Mouse (Mus musculus) testis, adult 2 months (tissue): ENCODE measurements around the gene Slc24a4.

ENCODE experiments used
- CTCF ChIP-seq: fragments of 200-500 bp; IDR thresholded peaks from 2 replicates; pipeline ENCODE4 v1.5.1; 2012; ENCODE audit warnings: low read depth, mild to moderate bottlenecking, inconsistent platforms, low read length, moderate library complexity; ENCODE audit not compliant: control insufficient read depth, insufficient read depth, insufficient replicate concordance
- POLR2A ChIP-seq: fragments of 200-500 bp; IDR thresholded peaks from 2 replicates; pipeline ENCODE4 v1.6.1; 2012; ENCODE audit warnings: low read depth, mild to moderate bottlenecking, inconsistent platforms, low read length, moderate library complexity; ENCODE audit not compliant: control insufficient read depth

- TF ChIP-seq CTCF (no peak), POLR2A (no peak)
Observed at GRCm38 (mm10) chr12:102251070-102251469, 122.5 kb downstream of the Slc24a4 start.
